Mouse (Mus musculus): ENCODE results near the gene Atp11c. TPM values are rescaled to one million over a fixed set of nuclear protein-coding genes. Genes with fewer than 3 reads are reported as not detected.

Gene Atp11c
- total RNA-seq, 2 experiments from 2014 or later: 8.5 to 8.7 TPM

- DNase-seq (ENCODE audit: low spot score in 2 of 2): peak; percentile 2 to 22
- intact Hi-C loops (cut with DNase I): loop anchor here (5.0 kb wide), 2 partner anchors 377 to 1227 kb away; no protein-coding TSS in a partner anchor
Measured at GRCm38 (mm10) chrX:60403764-60404667, 188.5 kb downstream of the Atp11c start.

- intact Hi-C loops (cut with DNase I): loop anchor here (5.0 kb wide), 2 partner anchors 376 to 1226 kb away; no protein-coding TSS in a partner anchor
- DNase-seq (ENCODE audit: low spot score in 2 of 2): no peak
Measured at GRCm38 (mm10) chrX:60403062-60403763, 189.3 kb downstream of the Atp11c start.

- intact Hi-C loops (cut with DNase I): no loop called here
- DNase-seq (ENCODE audit: low spot score in 2 of 2): no peak
Measured at GRCm38 (mm10) chrX:60394292-60394691, 198.2 kb downstream of the Atp11c start.

- intact Hi-C loops (cut with DNase I): no loop called here
- DNase-seq (ENCODE audit: low spot score in 2 of 2): no peak
Measured at GRCm38 (mm10) chrX:60386852-60387251, 205.6 kb downstream of the Atp11c start.

GRCm38 (mm10) chrX:60381711-60382110 is 210.8 kb downstream of the Atp11c start:
- intact Hi-C loops (cut with DNase I): no loop called here
- DNase-seq (ENCODE audit: low spot score in 2 of 2): no peak

- no peak for DNase-seq (ENCODE audit: low spot score in 2 of 2)
- intact Hi-C loops (cut with DNase I): no loop called here
Measured at GRCm38 (mm10) chrX:60380386-60380785, 212.1 kb downstream of the Atp11c start.

- intact Hi-C loops (cut with DNase I): no loop called here
- DNase-seq (ENCODE audit: low spot score in 2 of 2): no peak
Measured at GRCm38 (mm10) chrX:60348741-60349140, 243.8 kb downstream of the Atp11c start.

- intact Hi-C loops (cut with DNase I): no loop called here
Measured at GRCm38 (mm10) chrX:60345447-60345846, 247.1 kb downstream of the Atp11c start.

GRCm38 (mm10) chrX:60344991-60345390 is 247.5 kb downstream of the Atp11c start:
- intact Hi-C loops (cut with DNase I): no loop called here

More at GRCm38 (mm10) chrX:60345447-60345846, 247.1 kb downstream of the Atp11c start:
- no peak for DNase-seq (ENCODE audit: low spot score in 2 of 2)

GRCm38 (mm10) chrX:60329735-60330134 is 262.8 kb downstream of the Atp11c start:
- intact Hi-C loops (cut with DNase I): no loop called here
- DNase-seq (ENCODE audit: low spot score in 2 of 2): no peak

More at GRCm38 (mm10) chrX:60344991-60345390, 247.5 kb downstream of the Atp11c start:
- DNase-seq (ENCODE audit: low spot score in 2 of 2): no peak

- intact Hi-C loops (cut with DNase I): no loop called here
- no peak for DNase-seq (ENCODE audit: low spot score in 2 of 2)
Measured at GRCm38 (mm10) chrX:60321321-60321720, 271.2 kb downstream of the Atp11c start.

- intact Hi-C loops (cut with DNase I): no loop called here
- no peak for DNase-seq (ENCODE audit: low spot score in 2 of 2)
Measured at GRCm38 (mm10) chrX:60317661-60318060, 274.8 kb downstream of the Atp11c start.

- no peak for DNase-seq (ENCODE audit: low spot score in 2 of 2)
- intact Hi-C loops (cut with DNase I): no loop called here
Measured at GRCm38 (mm10) chrX:60292335-60292734, 300.2 kb downstream of the Atp11c start.

- DNase-seq (ENCODE audit: low spot score in 2 of 2): no peak
- intact Hi-C loops (cut with DNase I): no loop called here
Measured at GRCm38 (mm10) chrX:60255346-60255745, 337.2 kb downstream of the Atp11c start.

- intact Hi-C loops (cut with DNase I): no loop called here
- DNase-seq (ENCODE audit: low spot score in 2 of 2): no peak
Measured at GRCm38 (mm10) chrX:60187726-60188125, 404.8 kb downstream of the Atp11c start.

GRCm38 (mm10) chrX:60182611-60183010 is 409.9 kb downstream of the Atp11c start:
- intact Hi-C loops (cut with DNase I): no loop called here
- DNase-seq (ENCODE audit: low spot score in 2 of 2): no peak

GRCm38 (mm10) chrX:60178744-60179458 is 413.6 kb downstream of the Atp11c start, which contains the start of gene Mcf2:
Gene Mcf2, minus strand, starts transcription at chrX:60179089.
- intact Hi-C loops (cut with DNase I): no loop called here
- DNase-seq (ENCODE audit: low spot score in 2 of 2): no peak

- intact Hi-C loops (cut with DNase I): no loop called here
- DNase-seq (ENCODE audit: low spot score in 2 of 2): no peak
Measured at GRCm38 (mm10) chrX:60178025-60178743, 414.3 kb downstream of the Atp11c start.

All from left cerebral cortex, postnatal 14 days (tissue).